Mouse (Mus musculus) lung, adult 2 months (tissue): Measurements from ENCODE around the gene Agap3. TPM values are rescaled to one million over a fixed set of nuclear protein-coding genes. Genes with fewer than 3 reads are reported as not detected.

Experiments used
- DNase-seq: peaks from one replicate; pipeline ENCODE4 v3.0.0; 2022
- H3K4me1 ChIP-seq: fragments of 200-500 bp; 2 replicates; pipeline ENCODE4 v1.6.1; 2011; ENCODE audit warnings: low read length; ENCODE audit not compliant: control insufficient read depth, insufficient read depth
- H3K4me3 ChIP-seq: fragments of 200-500 bp; replicated peaks from 2 replicates; pipeline ENCODE3; 2011; ENCODE audit warnings: low read depth, mild to moderate bottlenecking, control low read depth, low read length; ENCODE audit errors: extremely low read depth
- CTCF ChIP-seq: fragments of 200-500 bp; IDR thresholded peaks from 2 replicates; pipeline ENCODE4 v1.5.1; 2011; ENCODE audit warnings: mild to moderate bottlenecking, low read length, control low read depth; ENCODE audit not compliant: insufficient read depth
- POLR2A ChIP-seq: fragments of 200-500 bp; IDR thresholded peaks from 2 replicates; pipeline ENCODE4 v1.6.1; 2011; ENCODE audit warnings: low read depth, mild to moderate bottlenecking, control low read depth, low read length, borderline replicate concordance; ENCODE audit errors: extremely low read depth
- WGBS: fragments of 180-500 bp; shearing (Covaris S2); methylation state at CpG from one replicate; pipeline ENCODE4 v1.1.7; 2018; 5-methylcytosine and 5-hydroxymethylcytosine counted together
- polyA plus RNA-seq: library from polyadenylated mRNA; depleted of rRNA; stranded (reverse); fragments of >200 nt; gene quantifications from 2 replicates; pipeline ENCODE4 v1.2.3, GENCODE M21; 2012

Agap3 gene
- polyA plus RNA-seq, 1 experiment, result 127 TPM

DNA sequence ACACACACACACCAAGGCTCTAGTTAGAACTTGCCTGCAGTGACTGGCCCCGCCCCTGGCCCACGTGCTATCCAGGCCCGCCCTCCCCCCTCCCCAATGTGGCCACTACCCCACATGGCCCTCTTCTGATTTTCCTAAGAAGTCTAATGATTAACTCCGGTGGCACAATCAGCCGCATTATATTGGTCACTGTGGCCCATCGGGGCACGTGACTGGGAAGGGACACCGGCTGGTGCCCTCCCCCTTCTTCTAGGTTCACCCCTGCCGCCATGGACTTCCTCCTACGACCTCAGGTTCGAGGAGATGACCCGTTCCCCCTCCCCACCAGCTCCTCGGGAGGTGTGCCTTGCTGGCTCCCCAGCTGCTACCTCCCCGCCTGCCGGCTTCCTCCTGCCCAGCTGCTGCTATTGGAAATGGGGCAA, 24.0 kb upstream of the Agap3 start:
- Histone ChIP-seq H3K4me1 (peaks cover 12% of the 10 kb centered on the region), H3K4me3 (peak overlapping the region; percentile 17)
- DNase-seq, result peak; percentile 47
- TF ChIP-seq CTCF, result no peak
- TF ChIP-seq POLR2A, result no peak
- WGBS, result 42% methylated on average over 15 of the region's 15 CpGs

DNA sequence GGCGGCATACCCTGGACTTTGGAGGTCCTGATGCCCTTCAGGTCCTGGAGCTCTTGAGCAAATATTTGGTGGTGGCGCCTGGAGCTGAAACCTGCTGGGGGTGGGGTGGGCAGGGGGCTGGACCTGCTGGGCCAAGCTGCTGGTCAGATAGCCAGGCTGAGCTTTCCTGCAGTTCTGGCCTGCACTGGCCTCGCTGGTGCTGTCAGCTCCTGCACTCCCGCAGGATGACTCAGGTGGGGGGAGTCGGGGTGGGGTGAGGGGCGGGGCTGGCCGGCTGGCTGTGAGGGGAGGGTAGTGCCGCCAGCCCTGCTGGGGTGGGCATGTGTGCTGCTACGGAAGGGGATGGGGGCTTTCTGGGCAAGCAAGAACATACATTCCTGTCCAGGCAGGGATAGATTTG, 23.4 kb upstream of the Agap3 start:
- WGBS, result 50% methylated on average over 9 of the region's 9 CpGs
- H3K4me1 ChIP-seq, result peaks cover 12% of the 10 kb centered on the region
- DNase-seq, result no peak
- H3K4me3 ChIP-seq, result no peak overlapping the region
- TF ChIP-seq CTCF (no peak), POLR2A (no peak)

DNA sequence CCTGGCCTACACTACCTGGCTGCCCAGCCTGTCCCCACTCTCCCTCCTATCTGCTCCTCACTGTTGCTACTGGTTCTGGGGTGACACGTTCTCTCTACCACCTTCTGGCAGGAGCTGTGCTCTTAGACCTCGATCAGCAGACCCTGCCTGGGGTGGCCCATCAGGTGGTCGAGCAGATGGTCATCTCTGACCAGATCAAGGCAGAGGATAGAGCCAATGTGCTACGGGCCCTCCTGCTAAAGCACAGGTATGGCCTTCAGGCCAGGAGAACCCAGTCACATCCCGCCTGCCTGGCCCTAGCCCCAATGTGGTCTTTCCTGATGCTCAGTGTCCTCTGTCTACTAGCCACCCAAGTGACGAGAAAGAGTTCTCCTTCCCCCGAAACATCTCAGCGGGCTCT, 18.0 kb upstream of the Agap3 start:
- no peak for TF ChIP-seq CTCF
- TF ChIP-seq POLR2A, result no peak
- Histone ChIP-seq H3K4me3 (no peak overlapping the region), H3K4me1 (no peaks in the 10 kb centered on the region)
- WGBS, result 93% methylated on average over 8 of the region's 8 CpGs
- DNase-seq, result no peak

DNA sequence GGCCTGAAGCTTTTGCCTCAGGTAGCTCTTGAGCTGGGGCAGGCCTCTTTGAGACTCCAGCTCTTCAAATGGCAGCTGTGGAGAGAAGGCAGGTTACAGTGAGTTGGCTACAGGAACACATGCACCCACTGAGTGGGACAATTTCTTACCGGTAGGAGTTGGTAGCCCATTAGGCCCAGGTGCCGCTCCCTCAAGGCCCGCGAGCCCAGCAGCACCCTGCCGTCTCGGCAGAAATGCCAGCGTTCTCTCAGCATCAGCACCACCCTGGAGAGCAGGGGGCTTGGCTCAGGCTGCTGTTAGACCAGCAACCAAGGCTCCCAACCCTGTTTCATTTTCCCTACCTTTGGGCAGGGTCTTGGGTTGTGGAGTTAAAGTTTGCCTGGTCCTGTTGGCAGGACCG, 10.8 kb upstream of the Agap3 start:
- 89% methylated on average over 8 of the region's 8 CpGs for WGBS
- DNase-seq, result no peak
- Histone ChIP-seq H3K4me3 (no peak overlapping the region), H3K4me1 (peaks cover 4% of the 10 kb centered on the region; the same call in 1 of the 2 replicates)
- TF ChIP-seq POLR2A (no peak), CTCF (no peak)

DNA sequence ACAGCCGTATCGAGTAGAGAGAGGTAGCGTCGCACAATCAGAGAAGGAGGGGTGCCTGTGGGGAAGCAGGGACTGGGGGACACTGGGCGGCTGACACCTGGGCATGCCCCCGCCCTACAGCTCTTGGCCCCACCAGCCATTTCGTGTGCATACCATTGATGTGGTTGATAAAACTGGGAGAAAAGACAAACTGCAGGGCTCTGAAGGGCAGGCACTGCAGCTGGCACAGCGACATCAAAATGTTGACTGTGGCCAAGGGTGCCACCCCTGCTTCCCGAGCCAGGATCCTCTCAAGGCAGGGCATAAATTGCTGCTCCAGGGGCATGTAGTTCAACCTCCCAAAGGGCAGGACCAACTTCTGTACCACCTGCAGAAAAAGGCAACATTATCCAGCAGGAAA, 9.9 kb upstream of the Agap3 start:
- WGBS, result 74% methylated on average over 9 of the region's 9 CpGs
- TF ChIP-seq POLR2A (no peak), CTCF (no peak)
- H3K4me1 ChIP-seq, result peaks cover 4% of the 10 kb centered on the region; the same call in 1 of the 2 replicates
- H3K4me3 ChIP-seq, result no peak overlapping the region
- no peak for DNase-seq

DNA sequence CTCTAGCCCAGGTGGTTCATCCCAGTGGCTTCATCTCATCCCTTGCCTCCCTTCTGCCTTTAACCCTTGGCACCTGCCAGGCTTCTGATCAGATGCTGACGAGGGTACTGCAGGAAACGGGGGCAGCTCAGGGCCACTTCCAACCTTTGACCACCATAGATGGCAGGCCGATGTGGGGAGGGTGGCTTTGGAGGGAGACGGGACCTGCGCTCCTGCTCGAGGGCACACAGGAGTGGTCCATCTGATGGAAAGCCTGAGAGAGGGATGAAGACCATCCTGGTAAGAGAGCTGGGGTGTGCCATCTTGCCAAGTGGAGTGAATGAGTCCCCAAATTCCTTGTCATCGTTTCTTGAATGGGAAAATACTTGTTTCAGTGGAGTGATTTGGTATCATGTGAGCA, 8.8 kb upstream of the Agap3 start:
- H3K4me3 ChIP-seq, result no peak overlapping the region
- 89% methylated on average over 7 of the region's 7 CpGs for WGBS
- H3K4me1 ChIP-seq, result peaks cover 8% of the 10 kb centered on the region
- no peak for DNase-seq
- TF ChIP-seq POLR2A, result no peak
- TF ChIP-seq CTCF, result no peak

DNA sequence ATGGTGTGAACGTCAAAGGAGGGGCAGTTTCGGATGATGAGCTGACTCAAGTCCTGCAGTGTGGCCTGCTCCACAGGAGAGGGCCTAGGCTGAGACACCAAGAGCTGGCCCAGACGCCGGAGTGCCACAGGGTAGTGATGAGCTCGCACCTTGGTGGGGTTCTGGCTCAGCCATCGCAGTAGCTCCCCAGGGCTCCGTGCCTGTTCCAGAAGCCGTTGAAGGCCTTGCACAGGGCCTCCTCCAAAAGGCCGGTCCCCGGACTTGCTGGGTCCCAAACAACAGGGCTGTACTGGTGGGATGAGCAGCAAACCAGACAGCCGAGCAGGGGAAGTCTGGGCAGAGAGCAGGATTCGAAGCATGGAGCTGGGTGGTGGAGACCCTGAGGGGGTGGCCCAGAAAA, 8.1 kb upstream of the Agap3 start:
- no peak overlapping the region for H3K4me3 ChIP-seq
- peaks cover 8% of the 10 kb centered on the region for H3K4me1 ChIP-seq
- DNase-seq, result no peak
- 83% methylated on average over 12 of the region's 12 CpGs for WGBS
- TF ChIP-seq POLR2A (no peak), CTCF (no peak)

DNA sequence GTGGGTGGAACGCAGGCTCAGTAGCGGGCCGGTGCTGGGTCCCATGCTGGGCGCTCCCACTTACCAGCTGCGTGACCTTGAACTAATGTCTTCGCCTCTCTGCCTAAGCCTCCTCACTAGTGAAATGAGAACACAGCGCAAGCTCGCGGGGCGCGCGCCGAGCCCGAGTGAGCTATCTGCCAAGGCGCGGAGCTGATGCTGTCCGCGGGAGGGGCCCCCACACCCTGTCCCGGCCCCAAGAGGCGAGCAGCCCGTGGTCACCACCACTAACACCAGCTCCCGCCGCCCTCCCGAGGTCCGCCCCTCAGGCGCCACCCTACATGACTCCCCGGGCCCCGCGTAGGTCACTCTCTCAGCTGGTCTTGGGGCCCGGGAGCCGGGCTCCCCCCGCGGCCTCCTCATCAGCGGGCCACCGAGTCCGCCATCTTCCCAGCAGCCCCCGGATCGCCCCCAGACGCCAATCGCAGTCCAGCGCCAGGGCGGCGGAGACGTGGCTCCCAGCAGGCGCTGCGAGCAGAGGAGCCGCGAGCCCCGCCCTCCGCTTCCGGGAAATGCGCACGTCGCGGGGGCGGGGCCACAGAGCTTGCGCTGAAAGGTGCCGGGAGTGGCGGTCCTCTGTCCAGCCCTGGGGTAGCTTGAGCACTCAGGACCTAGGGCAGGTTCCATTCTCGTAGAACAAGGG, 7.1 kb upstream of the Agap3 start, which contains the start of gene Fastk:
TSS of gene Fastk (minus strand) at position 542 of the 682 bp plus-strand sequence.
- peak; percentile 90 for DNase-seq
- peaks cover 8% of the 10 kb centered on the region for H3K4me1 ChIP-seq
- H3K4me3 ChIP-seq, result peak within 1 kb of the TSS; percentile 92
- TF ChIP-seq POLR2A (peak; percentile 76), CTCF (no peak)
- WGBS, result 1% methylated on average over 60 of the region's 60 CpGs

DNA sequence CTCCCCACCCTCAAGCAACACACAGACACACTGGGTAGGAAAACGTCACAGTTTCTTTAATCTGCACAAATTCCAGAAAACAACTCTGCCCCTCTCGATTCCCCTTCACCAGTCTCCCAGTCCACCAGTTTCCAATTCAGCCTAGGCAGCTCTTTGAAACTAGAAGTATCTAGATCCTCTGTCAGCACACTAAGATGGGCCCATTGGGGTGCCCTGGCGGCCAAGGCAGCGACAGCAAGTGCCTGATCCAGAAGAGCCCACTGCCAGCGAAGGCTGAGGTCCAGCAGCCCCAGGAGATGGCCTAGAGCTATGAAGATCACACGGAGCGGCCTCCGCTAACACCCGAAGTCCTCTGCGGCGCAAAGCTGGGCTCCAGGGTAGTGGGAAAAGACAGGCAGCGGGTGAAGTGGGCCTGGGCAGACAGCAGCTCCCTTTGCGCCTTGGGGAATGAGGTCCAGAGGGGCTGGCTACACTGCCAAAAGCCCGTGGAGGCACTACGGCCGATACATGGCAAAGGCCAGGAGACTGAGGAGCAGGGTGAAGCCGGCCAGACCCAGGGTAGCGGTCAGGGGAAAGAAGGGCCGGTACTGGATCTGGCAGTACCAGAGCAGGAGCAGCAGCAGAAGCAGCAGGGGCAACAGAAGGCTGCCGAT, 6.4 kb upstream of the Agap3 start:
- peaks cover 8% of the 10 kb centered on the region for H3K4me1 ChIP-seq
- WGBS, result 54% methylated on average over 20 of the region's 20 CpGs
- H3K4me3 ChIP-seq, result peak overlapping the region; percentile 53
- DNase-seq, result no peak
- TF ChIP-seq POLR2A, result no peak
- no peak for TF ChIP-seq CTCF

DNA sequence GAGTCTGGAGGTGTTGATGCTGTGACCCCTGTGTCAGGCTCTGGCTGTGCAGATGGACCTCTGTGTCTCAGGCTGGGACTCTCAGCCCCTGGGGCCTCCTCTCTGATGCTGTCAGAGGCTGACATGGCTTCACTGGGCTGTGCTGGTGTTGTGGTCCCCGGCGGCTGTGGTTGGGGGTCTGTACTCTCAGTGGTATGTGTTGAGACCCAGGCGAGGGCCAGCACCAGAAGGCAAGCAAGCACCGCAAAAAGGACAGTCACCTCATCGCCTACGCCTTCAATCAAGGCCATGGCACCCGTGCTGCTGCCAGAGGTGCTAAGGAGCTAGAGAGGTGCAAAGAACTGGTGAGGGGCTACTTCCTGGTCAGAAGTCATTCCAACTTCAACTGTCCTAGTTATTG, 5.3 kb upstream of the Agap3 start:
- 89% methylated on average over 7 of the region's 7 CpGs for WGBS
- peaks cover 8% of the 10 kb centered on the region for H3K4me1 ChIP-seq
- H3K4me3 ChIP-seq, result no peak overlapping the region
- DNase-seq, result no peak
- TF ChIP-seq CTCF (no peak), POLR2A (no peak)
